ENCODE assay signal across 22 mouse cellular contexts in the genomic region with DNA sequence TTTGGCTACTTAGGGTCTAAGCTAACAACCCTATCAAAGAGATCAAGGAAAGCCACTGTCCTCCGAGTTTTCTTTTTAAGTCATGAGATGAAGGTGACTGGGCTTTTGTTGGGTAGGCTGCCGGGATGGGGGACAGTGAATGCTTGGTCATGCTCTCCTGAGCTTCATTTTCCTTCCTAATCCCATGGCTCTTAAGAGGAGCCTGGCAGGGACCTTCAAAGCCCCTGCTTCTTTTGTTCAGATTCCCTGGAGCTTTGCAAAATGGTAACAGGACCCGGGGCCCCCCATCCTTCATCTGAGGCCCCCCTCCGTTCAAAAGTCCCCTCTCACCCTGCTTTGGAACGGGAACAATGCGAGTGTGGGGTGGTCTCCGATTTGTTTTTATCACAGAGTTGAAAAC.
DNase-seq lines count a peak whose midpoint lies in the region; ATAC-seq and TF ChIP-seq lines count a peak whose summit lies in the region.
"Had no signal": no experiment of that assay in that cellular context is flagged by ENCODE, and none has a peak within 500 bp of the region (broad histone marks: within the 10 kb centered on the region; RNA-seq: fewer than 3 reads in every experiment).

No protein-coding gene starts in this region.

- H3K4me1 ChIP-seq in midbrain, embryonic 10.5 days: peaks cover 50% of the 10 kb centered on the region
- no peaks in the 10 kb centered on the region for H3K4me1 ChIP-seq in midbrain, postnatal 0 days (ENCODE audit: insufficient read depth, low read length)
- peaks cover 21% of the 10 kb centered on the region for H3K4me1 ChIP-seq in embryonic facial prominence, embryonic 10.5 days
- H3K4me1 ChIP-seq in forebrain, embryonic 14.5 days (ENCODE audit: control insufficient read depth, insufficient read depth, low read length): peaks cover 6% of the 10 kb centered on the region; the same call in 1 of the 2 replicates
- H3K4me1 ChIP-seq in midbrain, embryonic 15.5 days: peaks cover 14% of the 10 kb centered on the region

- H3K27me3 ChIP-seq in midbrain, embryonic 10.5 days (ENCODE audit: low read depth, poor library complexity, severe bottlenecking): peaks cover 73% of the 10 kb centered on the region
- no peaks in the 10 kb centered on the region for H3K27me3 ChIP-seq in midbrain, postnatal 0 days (ENCODE audit: insufficient read depth, low read length)
- H3K27me3 ChIP-seq in embryonic facial prominence, embryonic 10.5 days (replicated peaks; ENCODE audit: low read depth, poor library complexity, severe bottlenecking): peaks cover 10% of the 10 kb centered on the region
- H3K27me3 ChIP-seq in forebrain, embryonic 14.5 days (replicated peaks; ENCODE audit: control insufficient read depth, insufficient read depth, low read length): no peaks in the 10 kb centered on the region
- no peaks in the 10 kb centered on the region for H3K27me3 ChIP-seq in midbrain, embryonic 15.5 days (replicated peaks)
- H3K27me3 ChIP-seq: heart, embryonic 13.5 days; limb, embryonic 13.5 days; lung, embryonic 15.5 days; neural tube, embryonic 12.5 days had no signal

- no peak for TF ChIP-seq CTCF in midbrain, postnatal 0 days (IDR thresholded peaks at IDR 0.05)

- peak; percentile 71 for DNase-seq in midbrain, embryonic 10.5 days (ENCODE audit: low spot score)
- no peak for DNase-seq in midbrain, postnatal 0 days (ENCODE audit: low spot score)
- DNase-seq in embryonic facial prominence, embryonic 10.5 days (ENCODE audit: low spot score): peak; percentile 25
- DNase-seq in forebrain, embryonic 14.5 days (ENCODE audit: low spot score): peak; percentile 49
- DNase-seq in cerebellum, adult 11 months: no peak
- no peak for DNase-seq in adrenal gland, adult 18-20 months (ENCODE audit: low spot score in 2 of 2)
- DNase-seq in right cerebral cortex, postnatal 4 days: no peak
- DNase-seq: B cell, adult 2 months; cerebellum, adult 9-11 months; gastrocnemius, postnatal 10 days; heart, adult 11 months; kidney, adult 18-20 months; kidney, postnatal 10 days; thymus, postnatal 36 days had no signal

- no peak for ATAC-seq in midbrain, postnatal 0 days (ENCODE audit: low FRiP score)
- ATAC-seq in forebrain, embryonic 14.5 days: peak; percentile 73
- peak; percentile 82 for ATAC-seq in midbrain, embryonic 15.5 days (replicated peaks)

- no peaks in the 10 kb centered on the region for H3K36me3 ChIP-seq in midbrain, embryonic 10.5 days
- H3K36me3 ChIP-seq in midbrain, postnatal 0 days (ENCODE audit: insufficient read depth, low read length): no peaks in the 10 kb centered on the region
- no peaks in the 10 kb centered on the region for H3K36me3 ChIP-seq in embryonic facial prominence, embryonic 10.5 days (replicated peaks)
- H3K36me3 ChIP-seq in forebrain, embryonic 14.5 days (ENCODE audit: control insufficient read depth, insufficient read depth, low read length): no peaks in the 10 kb centered on the region
- no peaks in the 10 kb centered on the region for H3K36me3 ChIP-seq in midbrain, embryonic 15.5 days (replicated peaks)
- H3K36me3 ChIP-seq: heart, embryonic 13.5 days; limb, embryonic 13.5 days; lung, embryonic 15.5 days; neural tube, embryonic 12.5 days had no signal

- H3K9ac ChIP-seq in midbrain, postnatal 0 days (replicated peaks; ENCODE audit: low read length, poor library complexity, severe bottlenecking): no peak overlapping the region
- H3K9ac ChIP-seq in forebrain, embryonic 14.5 days (ENCODE audit: low read length): no peak overlapping the region
- no peak overlapping the region for H3K9ac ChIP-seq in midbrain, embryonic 15.5 days
- H3K9ac ChIP-seq: heart, embryonic 13.5 days; limb, embryonic 13.5 days; liver, embryonic 14.5 days; lung, embryonic 15.5 days; neural tube, embryonic 12.5 days had no signal

- peak overlapping the region; percentile 70 for H3K27ac ChIP-seq in midbrain, embryonic 10.5 days (replicated peaks)
- H3K27ac ChIP-seq in midbrain, postnatal 0 days (ENCODE audit: low read depth, low read length): no peak overlapping the region
- H3K27ac ChIP-seq in embryonic facial prominence, embryonic 10.5 days (replicated peaks): no peak overlapping the region
- H3K27ac ChIP-seq in forebrain, embryonic 14.5 days (ENCODE audit: low read depth, low read length): no peak overlapping the region
- H3K27ac ChIP-seq in midbrain, embryonic 15.5 days: no peak overlapping the region
- H3K27ac ChIP-seq: heart, embryonic 13.5 days; hindbrain, postnatal 0 days; limb, embryonic 13.5 days; liver, embryonic 14.5 days; lung, embryonic 15.5 days; neural tube, embryonic 12.5 days had no signal

- whole genome bisulfite sequencing in midbrain, embryonic 10.5 days: 9% methylated on average over 7 of the region's 7 CpGs
- WGBS in midbrain, postnatal 0 days: 18% methylated on average over 7 of the region's 7 CpGs
- 17% methylated on average over 7 of the region's 7 CpGs for WGBS in embryonic facial prominence, embryonic 10.5 days
- WGBS in forebrain, embryonic 14.5 days: 4% methylated on average over 7 of the region's 7 CpGs
- WGBS in midbrain, embryonic 15.5 days: 13% methylated on average over 7 of the region's 7 CpGs

- no peak overlapping the region for H3K4me2 ChIP-seq in midbrain, postnatal 0 days (ENCODE audit: low read depth, low read length, poor library complexity, severe bottlenecking)
- no peak overlapping the region for H3K4me2 ChIP-seq in forebrain, embryonic 14.5 days (ENCODE audit: low read length)
- no peak overlapping the region for H3K4me2 ChIP-seq in midbrain, embryonic 15.5 days
- H3K4me2 ChIP-seq: heart, embryonic 13.5 days; limb, embryonic 13.5 days; lung, embryonic 15.5 days; neural tube, embryonic 12.5 days had no signal

- H3K9me3 ChIP-seq in midbrain, embryonic 10.5 days (replicated peaks): no peaks in the 10 kb centered on the region
- H3K9me3 ChIP-seq in midbrain, postnatal 0 days (ENCODE audit: low read length): no peaks in the 10 kb centered on the region
- no peaks in the 10 kb centered on the region for H3K9me3 ChIP-seq in embryonic facial prominence, embryonic 10.5 days
- no peaks in the 10 kb centered on the region for H3K9me3 ChIP-seq in forebrain, embryonic 14.5 days (replicated peaks; ENCODE audit: control insufficient read depth, low read length)
- no peaks in the 10 kb centered on the region for H3K9me3 ChIP-seq in midbrain, embryonic 15.5 days
- H3K9me3 ChIP-seq: heart, embryonic 13.5 days; limb, embryonic 13.5 days; lung, embryonic 15.5 days; neural tube, embryonic 12.5 days had no signal

- H3K4me3 ChIP-seq in midbrain, embryonic 10.5 days: peak overlapping the region; percentile 23
- no peak overlapping the region for H3K4me3 ChIP-seq in midbrain, postnatal 0 days (ENCODE audit: low read depth, low read length)
- H3K4me3 ChIP-seq in embryonic facial prominence, embryonic 10.5 days: no peak overlapping the region
- no peak overlapping the region for H3K4me3 ChIP-seq in forebrain, embryonic 14.5 days (ENCODE audit: low read depth, low read length)
- no peak overlapping the region for H3K4me3 ChIP-seq in midbrain, embryonic 15.5 days
- H3K4me3 ChIP-seq: erythroblast, embryonic 14.5 days; heart, embryonic 13.5 days; limb, embryonic 13.5 days; lung, embryonic 15.5 days; neural tube, embryonic 12.5 days had no signal

Comparison
In these comparisons a context has a peak if more than half of its experiments do, and no peak if none do; other contexts are left out.
1. DNase-seq: peak in midbrain, embryonic 10.5 days (single experiment), embryonic facial prominence, embryonic 10.5 days (single experiment) and forebrain, embryonic 14.5 days (single experiment); none in midbrain, postnatal 0 days (single experiment), cerebellum, adult 11 months (single experiment), adrenal gland, adult 18-20 months (0 of 2) and right cerebral cortex, postnatal 4 days (single experiment).